Mouse (Mus musculus) bone marrow, adult 2 months (tissue): ENCODE results near the gene Gm6408.

Source experiments
- CTCF ChIP-seq: fragments of 200-500 bp; IDR thresholded peaks from 2 replicates; pipeline ENCODE4 v1.5.1; 2011; ENCODE audit warnings: low read length, control low read depth; ENCODE audit not compliant: control insufficient read depth, insufficient read depth
- POLR2A ChIP-seq: fragments of 200-500 bp; IDR thresholded peaks from 2 replicates; pipeline ENCODE4 v1.6.1; 2011; ENCODE audit warnings: low read depth, mild to moderate bottlenecking, control low read depth, low read length, borderline replicate concordance; ENCODE audit not compliant: control insufficient read depth

GRCm38 (mm10) chr5:146470821-146471220 lies 10.9 kb upstream of the Gm6408 start:
- no peak for TF ChIP-seq POLR2A
- TF ChIP-seq CTCF: no peak
